Mouse (Mus musculus): ENCODE results near the gene Kdm6b. TPM values are rescaled to one million over a fixed set of nuclear protein-coding genes. Genes with fewer than 3 reads are reported as not detected.

The Kdm6b gene
- polyA plus RNA-seq, 1 experiment from 2014 or later = 26.2 TPM

- H3K9me3 ChIP-seq (replicated peaks; ENCODE audit: control insufficient read depth, low read length) = no peaks in the 10 kb centered on the region
- H3K4me2 ChIP-seq (ENCODE audit: low read depth, low read length) = no peak overlapping the region
- 0 out of 2 replicates have a peak overlapping the region, but pooled peaks have one; percentile 13 for H3K27ac ChIP-seq (replicated peaks; ENCODE audit: low read depth, low read length)
- peaks cover 15% of the 10 kb centered on the region for H3K4me1 ChIP-seq (ENCODE audit: control insufficient read depth, insufficient read depth, low read length)
- 55% methylated on average over 7 of the region's 7 CpGs for WGBS
- peaks cover 39% of the 10 kb centered on the region for H3K36me3 ChIP-seq (replicated peaks; ENCODE audit: control insufficient read depth, insufficient read depth, low read depth, low read length)
- H3K27me3 ChIP-seq (ENCODE audit: control insufficient read depth, insufficient read depth, low read length) = no peaks in the 10 kb centered on the region
- ATAC-seq (replicated peaks; ENCODE audit: insufficient number of reproducible peaks, low FRiP score, low TSS enrichment, low read depth) (no peak), DNase-seq (ENCODE audit: low spot score) (no peak)
- H3K9ac ChIP-seq (replicated peaks; ENCODE audit: low read length) = no peak overlapping the region
- H3K4me3 ChIP-seq (ENCODE audit: low read depth, low read length) = no peak overlapping the region
Observed at GRCm38 (mm10) chr11:69362021-69362420, 51.5 kb downstream of the Kdm6b start.

- H3K36me3 ChIP-seq (replicated peaks; ENCODE audit: control insufficient read depth, insufficient read depth, low read depth, low read length) = peaks cover 49% of the 10 kb centered on the region
- H3K4me2 ChIP-seq (ENCODE audit: low read depth, low read length) = no peak overlapping the region
- no peak overlapping the region for H3K27ac ChIP-seq (replicated peaks; ENCODE audit: low read depth, low read length)
- H3K4me1 ChIP-seq (ENCODE audit: control insufficient read depth, insufficient read depth, low read length) = peaks cover 2% of the 10 kb centered on the region; the same call in 1 of the 2 replicates
- H3K27me3 ChIP-seq (ENCODE audit: control insufficient read depth, insufficient read depth, low read length) = no peaks in the 10 kb centered on the region
- no peak for DNase-seq (ENCODE audit: low spot score)
- WGBS = 87% methylated on average over 12 of the region's 12 CpGs
- no peak for ATAC-seq (replicated peaks; ENCODE audit: insufficient number of reproducible peaks, low FRiP score, low TSS enrichment, low read depth)
- H3K9me3 ChIP-seq (replicated peaks; ENCODE audit: control insufficient read depth, low read length) = no peaks in the 10 kb centered on the region
- no peak overlapping the region for H3K4me3 ChIP-seq (ENCODE audit: low read depth, low read length)
- no peak overlapping the region for H3K9ac ChIP-seq (replicated peaks; ENCODE audit: low read length)
Observed at GRCm38 (mm10) chr11:69357690-69358089, 55.8 kb downstream of the Kdm6b start.

- no peak overlapping the region for H3K4me3 ChIP-seq (ENCODE audit: low read depth, low read length)
- no peaks in the 10 kb centered on the region for H3K4me1 ChIP-seq (ENCODE audit: control insufficient read depth, insufficient read depth, low read length)
- 94% methylated on average over 5 of the region's 5 CpGs for WGBS
- no peak for DNase-seq (ENCODE audit: low spot score)
- no peaks in the 10 kb centered on the region for H3K9me3 ChIP-seq (replicated peaks; ENCODE audit: control insufficient read depth, low read length)
- peaks cover 52% of the 10 kb centered on the region for H3K36me3 ChIP-seq (replicated peaks; ENCODE audit: control insufficient read depth, insufficient read depth, low read depth, low read length)
- H3K27ac ChIP-seq (replicated peaks; ENCODE audit: low read depth, low read length) = no peak overlapping the region
- ATAC-seq (replicated peaks; ENCODE audit: insufficient number of reproducible peaks, low FRiP score, low TSS enrichment, low read depth) = no peak
- H3K27me3 ChIP-seq (ENCODE audit: control insufficient read depth, insufficient read depth, low read length) = no peaks in the 10 kb centered on the region
- no peak overlapping the region for H3K9ac ChIP-seq (replicated peaks; ENCODE audit: low read length)
- no peak overlapping the region for H3K4me2 ChIP-seq (ENCODE audit: low read depth, low read length)
Observed at GRCm38 (mm10) chr11:69356544-69356943, 56.9 kb downstream of the Kdm6b start.

Other genes with a start within 250 kb of the Kdm6b start
- not detected in 2 replicates for gene Alox8, start 215.8 kb downstream of the Kdm6b start, polyA plus RNA-seq (2014; fragmentation: Nextera tagmentation; extraction: Ambion mirVana)
- 0.06 TPM in 1 of 2 replicates, not detected in the other for gene Gucy2e, start 176.6 kb downstream of the Kdm6b start, polyA plus RNA-seq (2014; fragmentation: Nextera tagmentation; extraction: Ambion mirVana)
- 16.9 and 19.3 TPM in 2 replicates for gene Cntrob, start 89.9 kb downstream of the Kdm6b start, polyA plus RNA-seq (2014; fragmentation: Nextera tagmentation; extraction: Ambion mirVana)
- gene Trappc1, start 89.7 kb downstream of the Kdm6b start, polyA plus RNA-seq (2014; fragmentation: Nextera tagmentation; extraction: Ambion mirVana) = 184 and 204 TPM in 2 replicates
- gene Kcnab3, start 87.4 kb downstream of the Kdm6b start, polyA plus RNA-seq (2014; fragmentation: Nextera tagmentation; extraction: Ambion mirVana) = 0.85 and 2.2 TPM in 2 replicates
- 23.7 and 25.2 TPM in 2 replicates for gene Rnf227, start 73.2 kb downstream of the Kdm6b start, polyA plus RNA-seq (2014; fragmentation: Nextera tagmentation; extraction: Ambion mirVana)
- gene Chd3, start 44.3 kb downstream of the Kdm6b start, polyA plus RNA-seq (2014; fragmentation: Nextera tagmentation; extraction: Ambion mirVana) = 48.0 and 52.1 TPM in 2 replicates
- 123 and 135 TPM in 2 replicates for gene Naa38, start 18.2 kb downstream of the Kdm6b start, polyA plus RNA-seq (2014; fragmentation: Nextera tagmentation; extraction: Ambion mirVana)
- gene Cyb5d1, start 18.0 kb downstream of the Kdm6b start, polyA plus RNA-seq (2014; fragmentation: Nextera tagmentation; extraction: Ambion mirVana) = 33.3 TPM in 2 replicates
- gene Tmem88, start 15.4 kb downstream of the Kdm6b start, polyA plus RNA-seq (2014; fragmentation: Nextera tagmentation; extraction: Ambion mirVana) = 13.6 and 18.1 TPM in 2 replicates
- gene Dnah2, start 135.4 kb upstream of the Kdm6b start, polyA plus RNA-seq (2014; fragmentation: Nextera tagmentation; extraction: Ambion mirVana) = 1.5 and 2.1 TPM in 2 replicates
- 11.2 and 11.3 TPM in 2 replicates for gene Efnb3, start 146.5 kb upstream of the Kdm6b start, polyA plus RNA-seq (2014; fragmentation: Nextera tagmentation; extraction: Ambion mirVana)
- 40.2 and 40.9 TPM in 2 replicates for gene Wrap53, start 166.6 kb upstream of the Kdm6b start, polyA plus RNA-seq (2014; fragmentation: Nextera tagmentation; extraction: Ambion mirVana)
- 200 and 215 TPM in 2 replicates for gene Trp53, start 166.7 kb upstream of the Kdm6b start, polyA plus RNA-seq (2014; fragmentation: Nextera tagmentation; extraction: Ambion mirVana)
- gene Atp1b2, start 192.3 kb upstream of the Kdm6b start, polyA plus RNA-seq (2014; fragmentation: Nextera tagmentation; extraction: Ambion mirVana) = 5.2 and 6.0 TPM in 2 replicates
- gene Shbg, start 204.2 kb upstream of the Kdm6b start, polyA plus RNA-seq (2014; fragmentation: Nextera tagmentation; extraction: Ambion mirVana) = 0.14 TPM in 1 of 2 replicates, not detected in the other
- gene Sat2, start 208.3 kb upstream of the Kdm6b start, polyA plus RNA-seq (2014; fragmentation: Nextera tagmentation; extraction: Ambion mirVana) = 15.0 and 19.4 TPM in 2 replicates
- 24.3 and 30.9 TPM in 2 replicates for gene Fxr2, start 219.3 kb upstream of the Kdm6b start, polyA plus RNA-seq (2014; fragmentation: Nextera tagmentation; extraction: Ambion mirVana)
- gene Sox15, start 241.6 kb upstream of the Kdm6b start, polyA plus RNA-seq (2014; fragmentation: Nextera tagmentation; extraction: Ambion mirVana) = not detected in 2 replicates
- 25.9 and 28.0 TPM in 2 replicates for gene Mpdu1, start 249.0 kb upstream of the Kdm6b start, polyA plus RNA-seq (2014; fragmentation: Nextera tagmentation; extraction: Ambion mirVana)